Mouse (Mus musculus): ENCODE measurements at regions not wholly inside any gene's neighbourhood (a gene's known extent, or its start where the extent isn't known, plus 50 kb on each side); places are given as distances from the start of the nearest gene placed in this dataset.

GRCm38 (mm10) chr17:80779782-80780181 lies 51.5 kb upstream of the Map4k3 start:
- H3K27ac ChIP-seq (ENCODE audit: low read length): peak overlapping the region; percentile 65
- H3K9me3 ChIP-seq (ENCODE audit: control insufficient read depth, low read length): peaks cover 7% of the 10 kb centered on the region; the same call in 1 of the 2 replicates
- H3K36me3 ChIP-seq (ENCODE audit: control insufficient read depth, insufficient read depth, low read length): no peaks in the 10 kb centered on the region
- no peak overlapping the region for H3K4me2 ChIP-seq (ENCODE audit: low read depth, low read length)
- H3K4me1 ChIP-seq (replicated peaks; ENCODE audit: control insufficient read depth, insufficient read depth, low read length): peaks cover 16% of the 10 kb centered on the region
- WGBS: 48% methylated on average over 6 of the region's 6 CpGs
- no peaks in the 10 kb centered on the region for H3K27me3 ChIP-seq (ENCODE audit: control insufficient read depth, insufficient read depth, low read depth, low read length)
- no peak overlapping the region for H3K9ac ChIP-seq (ENCODE audit: low read length)
- H3K4me3 ChIP-seq (ENCODE audit: low read length): no peak overlapping the region
- peak; percentile 46; the same call in 1 of the 2 replicates for ATAC-seq (ENCODE audit: low read depth)
